Mouse (Mus musculus): ENCODE results near the gene Odf2.

The Odf2 gene

GRCm38 (mm10) chr2:29889066-29889944, at the start of gene Odf2:
Gene Odf2, plus strand, starts transcription at chr2:29889221.
- DNase-seq: peak; percentile 100

GRCm38 (mm10) chr2:29839460-29839859, 49.6 kb upstream of the Odf2 start:
- DNase-seq: no peak

GRCm38 (mm10) chr2:29843231-29844105, 45.6 kb upstream of the Odf2 start:
- DNase-seq: no peak

- no peak for DNase-seq
Measured at GRCm38 (mm10) chr2:29844115-29844514, 44.9 kb upstream of the Odf2 start.

- DNase-seq: no peak
Measured at GRCm38 (mm10) chr2:29844661-29845060, 44.4 kb upstream of the Odf2 start.

- DNase-seq: peak in 1 of 2 experiments; percentile 25
Measured at GRCm38 (mm10) chr2:29845636-29846035, 43.4 kb upstream of the Odf2 start.

GRCm38 (mm10) chr2:29846061-29846853, 42.8 kb upstream of the Odf2 start:
- peak; percentile 37 to 60 for DNase-seq

- no peak for DNase-seq
Measured at GRCm38 (mm10) chr2:29846911-29847310, 42.1 kb upstream of the Odf2 start.

GRCm38 (mm10) chr2:29849041-29849440, 40.0 kb upstream of the Odf2 start:
- no peak for DNase-seq

GRCm38 (mm10) chr2:29849841-29850480, 39.1 kb upstream of the Odf2 start:
- DNase-seq: peak in 1 of 2 experiments; percentile 22

GRCm38 (mm10) chr2:29852957-29853485, 36.0 kb upstream of the Odf2 start:
- DNase-seq: no peak

GRCm38 (mm10) chr2:29853736-29854135, 35.3 kb upstream of the Odf2 start:
- no peak for DNase-seq

- no peak for DNase-seq
Measured at GRCm38 (mm10) chr2:29855585-29856210, 33.3 kb upstream of the Odf2 start.

- DNase-seq: no peak
Measured at GRCm38 (mm10) chr2:29856451-29857260, 32.4 kb upstream of the Odf2 start.

- peak in 1 of 2 experiments; percentile 19 for DNase-seq
Measured at GRCm38 (mm10) chr2:29857341-29857740, 31.7 kb upstream of the Odf2 start.

- no peak for DNase-seq
Measured at GRCm38 (mm10) chr2:29857967-29858366, 31.1 kb upstream of the Odf2 start.

GRCm38 (mm10) chr2:29858748-29859473, 30.1 kb upstream of the Odf2 start:
- DNase-seq: peak; percentile 65 to 71

- DNase-seq: no peak
Measured at GRCm38 (mm10) chr2:29865125-29865524, 23.9 kb upstream of the Odf2 start.

- DNase-seq: peak; percentile 87 to 92
Measured at GRCm38 (mm10) chr2:29868949-29869645, 19.9 kb upstream of the Odf2 start, which contains the start of gene Cercam. Gene Cercam, plus strand, starts transcription at chr2:29869164.
